Mouse (Mus musculus) testis, postnatal 14 days (tissue): ENCODE data around the gene Hipk1.

ENCODE experiments used
- DNase-seq: peaks from one replicate; pipeline ENCODE4 v3.0.0; 2021; ENCODE audit warnings: low spot score

Hipk1 gene

GRCm38 (mm10) chr3:103715762-103716693 lies 75.3 kb downstream of the Hipk1 start:
- peak; percentile 51 for DNase-seq

GRCm38 (mm10) chr3:103714942-103715341 lies 76.4 kb downstream of the Hipk1 start:
- no peak for DNase-seq

DNA sequence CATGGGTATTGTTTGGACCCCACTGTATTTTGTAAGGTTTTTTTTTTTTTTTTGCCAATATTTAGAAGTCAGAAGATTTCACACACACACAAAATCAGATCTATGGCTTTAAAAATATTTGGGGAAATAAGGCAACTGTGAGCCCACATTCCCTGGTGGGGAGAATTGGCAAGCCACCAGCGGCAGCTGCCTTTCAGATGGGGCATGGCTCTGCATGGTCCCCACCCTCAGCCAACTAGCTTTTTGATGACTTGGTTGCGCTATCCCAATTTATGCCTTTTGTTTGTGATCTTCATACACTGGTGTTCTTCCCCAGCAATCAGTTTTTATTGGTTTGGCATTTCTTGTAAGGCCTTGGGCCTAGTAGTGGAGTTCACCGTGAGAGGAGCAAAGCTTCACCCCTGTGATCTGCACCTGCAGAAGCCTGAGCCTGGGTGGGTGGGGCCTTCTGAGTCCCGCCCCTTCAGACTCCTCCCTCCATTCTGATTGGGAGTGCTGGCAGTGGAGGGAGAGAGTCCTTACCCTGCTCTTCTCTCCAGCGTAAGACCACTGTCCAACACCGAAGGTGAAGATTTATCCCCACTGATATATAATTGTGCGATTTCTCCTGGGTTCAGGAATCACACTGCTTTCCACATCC lies 77.0 kb downstream of the Hipk1 start:
- no peak for DNase-seq

- DNase-seq, result no peak
These were observed 79.2 kb downstream of the Hipk1 start for GRCm38 (mm10) chr3:103712196-103712595.

- DNase-seq, result no peak
These were observed 81.8 kb downstream of the Hipk1 start for GRCm38 (mm10) chr3:103709470-103710040.

GRCm38 (mm10) chr3:103705426-103705825 lies 85.9 kb downstream of the Hipk1 start:
- no peak for DNase-seq

- no peak for DNase-seq
These were observed 86.7 kb downstream of the Hipk1 start for GRCm38 (mm10) chr3:103704661-103705060.

GRCm38 (mm10) chr3:103696388-103696925 lies 94.9 kb downstream of the Hipk1 start:
- no peak for DNase-seq

DNA sequence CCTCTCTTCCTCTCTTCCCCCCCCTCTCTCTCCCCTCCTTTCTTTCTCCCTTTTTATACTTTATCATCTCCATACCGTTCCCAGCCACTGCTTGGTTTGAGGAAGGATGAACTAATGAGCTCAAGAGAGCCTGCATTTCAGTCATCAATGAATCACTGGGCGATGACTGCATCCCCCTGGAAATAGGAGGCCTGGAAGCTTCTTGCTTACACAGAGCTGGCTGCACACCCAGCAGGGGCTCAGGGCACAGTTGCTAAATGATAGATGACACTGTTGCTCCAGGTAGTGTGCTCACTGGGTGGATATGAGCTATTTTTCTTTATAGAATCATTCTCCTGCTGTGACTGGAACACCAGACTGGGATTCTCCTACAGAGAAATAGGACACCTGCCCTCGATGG lies 95.8 kb downstream of the Hipk1 start:
- DNase-seq, result no peak

DNA sequence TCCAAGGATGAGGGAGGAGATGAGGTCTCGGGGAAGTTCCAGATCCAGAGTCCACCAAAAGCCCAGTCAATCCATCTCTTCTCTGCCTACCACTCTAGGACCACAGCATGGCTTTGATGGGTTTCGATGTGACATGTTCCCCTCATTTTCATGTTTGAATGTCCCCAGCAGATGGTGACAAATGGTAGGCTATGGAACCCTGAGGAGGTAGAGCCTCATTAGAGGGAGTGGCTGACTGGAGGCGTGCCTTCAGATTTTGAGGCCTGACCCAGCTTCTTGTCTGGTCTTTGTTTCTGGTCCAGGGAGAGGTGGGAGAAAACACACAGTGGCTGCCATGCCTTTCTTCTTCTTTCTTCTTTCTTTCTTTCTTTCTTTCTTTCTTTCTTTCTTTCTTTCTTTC lies 100.9 kb downstream of the Hipk1 start:
- DNase-seq, result no peak
